Mouse (Mus musculus) small intestine, adult 2 months (tissue): Measurements from ENCODE around the gene Phlda2. TPM values are rescaled to one million over a fixed set of nuclear protein-coding genes. Genes with fewer than 3 reads are reported as not detected.

Experiments used
- H3K27ac ChIP-seq: fragments of 200-500 bp; 2 replicates; pipeline ENCODE4 v1.5.1; 2012; ENCODE audit warnings: low read depth, low read length, control low read depth, inconsistent platforms; ENCODE audit not compliant: insufficient read depth
- H3K27me3 ChIP-seq: fragments of 200-500 bp; 2 replicates; pipeline ENCODE4 v1.6.1; 2012; ENCODE audit warnings: mild to moderate bottlenecking, moderate library complexity, low read length, inconsistent platforms; ENCODE audit not compliant: control insufficient read depth, insufficient read depth
- H3K36me3 ChIP-seq: fragments of 200-500 bp; 2 replicates; pipeline ENCODE4 v1.6.1; 2012; ENCODE audit warnings: mild to moderate bottlenecking, low read length, control low read depth, inconsistent platforms; ENCODE audit not compliant: control insufficient read depth, insufficient read depth
- H3K4me1 ChIP-seq: fragments of 200-500 bp; 2 replicates; pipeline ENCODE4 v1.6.1; 2012; ENCODE audit warnings: low read length, inconsistent platforms, mixed read lengths; ENCODE audit not compliant: control insufficient read depth, insufficient read depth, insufficient read length
- H3K4me3 ChIP-seq: fragments of 200-500 bp; 2 replicates; pipeline ENCODE4 v1.5.1; 2012; ENCODE audit warnings: low read depth, mild to moderate bottlenecking, control low read depth, inconsistent platforms, low read length, moderate library complexity
- CTCF ChIP-seq: fragments of 200-500 bp; IDR thresholded peaks from 2 replicates; pipeline ENCODE4 v1.5.1; 2012; ENCODE audit warnings: low read depth, mild to moderate bottlenecking, control low read depth, inconsistent platforms, low read length, moderate library complexity, mixed read lengths; ENCODE audit not compliant: insufficient replicate concordance, insufficient read length; ENCODE audit errors: extremely low read depth
- POLR2A ChIP-seq: fragments of 200-500 bp; IDR thresholded peaks from 2 replicates; pipeline ENCODE4 v1.6.1; 2012; ENCODE audit warnings: low read depth, mild to moderate bottlenecking, control low read depth, inconsistent platforms, low read length, moderate library complexity
- WGBS: fragments of 180-500 bp; shearing (Covaris S2); methylation state at CpG from one replicate; pipeline ENCODE4 v1.1.7; 2018; 5-methylcytosine and 5-hydroxymethylcytosine counted together
- polyA plus RNA-seq: library from polyadenylated mRNA; depleted of rRNA; stranded (reverse); fragments of >200 nt; gene quantifications from 2 replicates; pipeline ENCODE4 v1.2.3, GENCODE M21; 2012; rRNA removed

The Phlda2 gene
- polyA plus RNA-seq, 1 experiment, result 2.5 TPM

DNA sequence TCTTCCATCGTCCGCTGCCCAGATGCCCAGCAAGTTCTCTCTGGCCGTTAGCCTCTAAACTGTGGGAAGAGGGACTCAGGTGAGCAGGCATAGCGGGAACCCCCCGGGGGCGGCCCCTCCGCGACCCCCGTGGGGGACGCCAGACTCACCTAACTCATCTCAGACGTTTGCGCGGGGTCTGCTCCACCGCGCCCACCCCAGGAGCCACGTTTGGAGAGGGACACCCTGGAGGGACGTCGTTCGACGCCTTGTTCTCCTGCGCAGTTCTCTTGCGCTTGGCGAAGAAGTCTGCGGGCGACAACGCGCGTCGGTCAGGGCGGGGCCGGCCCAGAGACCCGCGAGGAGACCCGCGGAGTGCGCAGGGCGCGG lies 44.0 kb downstream of the Phlda2 start:
- H3K4me1 ChIP-seq, result peaks cover 9% of the 10 kb centered on the region
- WGBS, result 24% methylated on average over 38 of the region's 38 CpGs
- TF ChIP-seq POLR2A (no peak), CTCF (no peak)
- no peaks in the 10 kb centered on the region for H3K36me3 ChIP-seq
- peaks cover 17% of the 10 kb centered on the region for H3K27me3 ChIP-seq
- H3K4me3 ChIP-seq, result peak overlapping the region; percentile 64
- no peak overlapping the region for H3K27ac ChIP-seq

Other genes with a start within 250 kb of the Phlda2 start
- 8.7 and 9.6 TPM in 2 replicates for gene Cdkn1c, start 42.1 kb downstream of the Phlda2 start, polyA plus RNA-seq
- 249 and 251 TPM in 2 replicates for gene Slc22a18, start 29.4 kb downstream of the Phlda2 start, polyA plus RNA-seq
- 18.8 and 35.8 TPM in 2 replicates for gene Nap1l4, start 46.0 kb upstream of the Phlda2 start, polyA plus RNA-seq
- gene Cars, start 96.9 kb upstream of the Phlda2 start, polyA plus RNA-seq, result 9.5 and 13.6 TPM in 2 replicates
- gene Tnfrsf26, start 125.6 kb upstream of the Phlda2 start, polyA plus RNA-seq, result 0.09 and 0.27 TPM in 2 replicates
- 0.99 and 1.4 TPM in 2 replicates for gene Tnfrsf22, start 146.5 kb upstream of the Phlda2 start, polyA plus RNA-seq
- gene Tnfrsf23, start 182.7 kb upstream of the Phlda2 start, polyA plus RNA-seq, result 1.2 and 2.9 TPM in 2 replicates